Mouse (Mus musculus): Measurements from ENCODE around the gene Zmynd19.

Gene Zmynd19

DNA sequence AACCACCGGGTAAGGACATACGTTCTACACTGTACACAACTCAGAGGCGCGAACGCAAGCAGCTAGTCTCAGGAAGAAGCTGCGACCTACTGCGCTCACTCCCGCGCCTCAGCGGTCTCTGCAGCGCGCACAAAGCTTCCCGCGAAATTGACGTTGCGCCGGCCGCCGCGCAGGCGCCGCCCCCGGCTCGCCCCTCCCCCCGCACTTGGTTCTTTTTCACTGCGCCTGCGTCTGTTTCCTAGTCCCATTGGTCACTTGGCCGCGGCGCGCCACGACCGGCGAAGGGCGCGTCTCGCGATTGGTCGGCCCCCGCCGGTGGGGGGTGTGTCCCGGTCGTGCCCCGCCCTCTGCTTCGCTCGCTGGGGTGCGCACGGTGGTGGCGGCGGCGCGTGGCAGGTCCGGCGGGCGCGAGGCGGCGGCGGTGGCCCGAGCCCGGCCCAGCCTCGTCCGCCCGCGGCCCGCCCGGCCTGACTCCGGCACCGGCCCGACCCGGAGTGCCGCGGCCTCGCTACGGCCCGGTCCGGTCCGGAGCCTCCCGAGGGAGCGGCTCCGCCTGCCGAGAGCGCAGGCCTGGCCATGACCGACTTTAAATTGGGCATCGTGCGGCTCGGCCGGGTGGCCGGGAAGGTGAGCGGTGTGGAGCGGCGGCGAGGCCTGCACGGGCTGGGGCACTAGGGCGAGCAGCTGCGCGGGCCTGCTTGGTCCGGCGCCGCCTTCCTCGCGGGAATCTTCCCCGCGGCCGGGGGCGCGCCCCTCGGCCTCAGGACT is at the start of gene Zmynd19:
TSS of gene Zmynd19 (plus strand) at position 372 of the 768 bp plus-strand sequence.
- peak; percentile 98 for DNase-seq (ENCODE audit: low read depth, low spot score)

DNA sequence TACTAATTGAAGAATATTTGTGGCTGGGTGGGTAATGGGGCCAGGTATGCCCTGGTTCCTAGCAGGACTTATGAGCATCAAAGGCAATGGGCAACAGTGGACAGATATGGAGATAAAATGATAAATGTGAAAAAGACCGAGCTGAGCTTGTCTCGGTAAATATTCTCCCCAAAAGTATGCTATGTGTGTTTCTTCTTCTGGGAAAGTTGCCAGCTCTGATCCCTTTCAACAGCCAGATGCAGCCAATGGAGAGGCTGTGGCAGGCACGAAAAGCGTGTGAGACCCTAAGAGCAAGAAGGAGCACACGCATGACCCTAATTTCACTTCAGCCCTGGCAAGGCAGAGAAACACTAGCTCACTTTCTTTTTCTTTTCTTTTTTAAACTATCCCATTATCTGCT is 48.5 kb upstream of the Zmynd19 start:
- no peak for DNase-seq (ENCODE audit: low read depth, low spot score)

DNA sequence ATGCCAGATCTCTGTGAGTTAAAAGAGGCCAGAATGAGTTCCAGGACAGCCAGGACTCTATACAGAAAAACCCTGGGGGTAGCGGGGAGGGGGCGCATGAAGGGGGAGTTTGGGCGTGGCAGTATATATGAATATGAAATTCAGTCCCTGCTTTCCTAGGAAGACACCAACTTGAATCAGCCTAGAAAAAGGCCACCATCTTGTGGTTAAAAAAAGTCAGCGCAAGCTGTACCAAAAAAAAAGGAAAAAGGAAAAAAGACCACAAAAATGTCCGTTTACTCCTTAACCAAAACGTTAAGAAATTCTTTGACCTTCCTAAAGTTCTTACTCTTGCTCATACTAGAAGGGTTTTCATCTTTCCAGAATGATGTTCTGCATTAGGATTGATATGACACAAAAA is 46.6 kb upstream of the Zmynd19 start:
- DNase-seq (ENCODE audit: low read depth, low spot score), result no peak

DNA sequence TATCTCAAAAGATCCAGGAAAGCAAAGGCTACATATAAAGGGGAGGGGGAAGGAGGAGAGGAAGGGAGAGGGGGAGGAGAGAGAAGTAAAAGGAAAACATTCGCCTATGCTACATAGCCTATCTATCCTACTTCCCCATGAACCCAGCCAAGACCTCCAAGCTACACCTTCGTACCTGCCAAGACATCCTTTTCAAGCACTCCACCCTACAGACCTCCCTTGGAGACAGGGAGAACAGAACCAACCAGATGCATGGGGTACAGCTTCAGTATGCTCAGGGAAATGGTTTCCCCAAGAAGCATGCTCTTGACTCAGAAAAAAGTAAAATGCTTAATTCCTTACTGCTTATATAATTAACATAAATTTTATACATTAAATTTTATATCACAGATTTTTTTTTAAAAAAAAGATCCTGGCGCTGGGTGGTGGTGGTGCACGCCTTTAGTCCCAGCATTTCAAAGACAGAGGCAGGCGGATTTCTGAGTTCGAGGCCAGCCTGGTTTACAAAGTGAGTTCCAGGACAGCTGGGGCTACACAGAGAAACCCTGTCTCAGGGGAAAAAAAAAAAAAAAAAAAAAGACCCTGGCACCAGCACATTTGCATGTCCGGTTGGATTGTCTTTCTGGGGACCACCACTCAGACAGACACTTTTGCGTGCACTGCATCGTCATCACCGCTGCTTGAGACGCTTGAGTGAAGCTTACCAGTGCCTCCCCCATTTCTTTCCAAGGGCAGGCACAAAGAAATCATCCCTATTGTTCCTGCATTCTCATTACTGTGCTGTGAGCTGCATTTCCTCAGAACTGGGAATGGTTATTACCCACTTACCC is 44.6 kb upstream of the Zmynd19 start:
- peak; percentile 55 for DNase-seq (ENCODE audit: low read depth, low spot score)

DNA sequence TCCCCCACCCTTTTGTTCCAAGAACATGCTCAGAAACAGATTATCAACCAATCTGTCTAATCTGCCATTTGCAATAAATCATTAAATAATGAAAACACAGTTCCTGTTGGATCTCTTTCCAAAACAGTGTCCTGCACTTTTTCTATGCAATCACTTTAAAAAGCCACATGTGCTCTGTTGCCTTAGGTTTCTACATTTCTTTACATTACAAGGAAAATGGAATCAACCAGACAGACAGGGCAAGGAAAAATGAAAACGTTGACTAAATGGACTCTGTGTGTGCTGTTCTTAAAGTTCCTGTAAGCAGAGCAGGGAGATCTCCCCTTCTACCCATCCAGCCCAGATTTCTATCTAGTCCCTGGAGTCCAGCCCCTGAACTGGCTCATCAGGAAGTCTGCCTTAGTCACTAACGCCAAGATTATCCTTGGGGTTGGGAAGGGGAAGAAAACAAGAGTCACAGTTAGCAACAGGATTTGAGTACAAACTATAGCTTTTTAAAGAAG is 43.9 kb upstream of the Zmynd19 start:
- no peak for DNase-seq (ENCODE audit: low read depth, low spot score)

DNA sequence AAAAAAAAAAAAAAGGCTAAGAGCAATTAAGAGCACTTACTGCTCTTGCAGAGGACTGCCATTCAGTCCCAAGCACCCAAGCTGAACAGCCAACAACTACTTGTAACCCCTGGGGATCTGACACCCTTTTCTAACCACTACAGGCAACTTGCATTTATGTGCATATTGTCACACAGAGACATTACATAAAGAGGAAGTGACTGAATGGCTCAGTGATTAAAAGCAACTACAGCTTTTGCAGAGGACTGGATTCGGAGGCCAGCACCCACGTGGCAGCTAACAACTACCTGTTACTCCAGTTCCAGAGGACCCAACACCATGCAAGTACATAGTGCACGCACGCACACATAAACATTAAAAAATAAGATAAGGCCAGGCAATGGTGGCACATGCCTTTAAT is 39.1 kb upstream of the Zmynd19 start:
- no peak for DNase-seq (ENCODE audit: low read depth, low spot score)

DNA sequence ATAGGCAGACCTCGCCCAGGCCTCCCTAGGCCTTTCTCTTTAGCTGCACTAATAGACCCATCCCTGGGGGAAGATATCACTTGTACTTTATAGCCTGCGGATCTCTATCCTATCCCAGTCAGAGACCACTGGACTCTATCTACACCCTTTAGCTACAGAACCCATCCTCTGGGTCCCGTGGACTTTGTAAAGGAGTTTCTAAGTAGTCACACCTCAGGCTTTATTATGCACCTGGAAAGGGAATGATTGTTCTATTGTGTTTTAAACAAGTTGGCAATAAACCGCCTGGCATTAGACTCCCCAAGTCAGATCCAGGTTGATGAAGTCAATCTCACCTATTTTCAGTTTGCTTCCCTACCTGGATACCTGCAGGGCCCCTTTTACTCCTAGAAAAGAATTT is 37.4 kb upstream of the Zmynd19 start:
- DNase-seq (ENCODE audit: low read depth, low spot score), result no peak

DNA sequence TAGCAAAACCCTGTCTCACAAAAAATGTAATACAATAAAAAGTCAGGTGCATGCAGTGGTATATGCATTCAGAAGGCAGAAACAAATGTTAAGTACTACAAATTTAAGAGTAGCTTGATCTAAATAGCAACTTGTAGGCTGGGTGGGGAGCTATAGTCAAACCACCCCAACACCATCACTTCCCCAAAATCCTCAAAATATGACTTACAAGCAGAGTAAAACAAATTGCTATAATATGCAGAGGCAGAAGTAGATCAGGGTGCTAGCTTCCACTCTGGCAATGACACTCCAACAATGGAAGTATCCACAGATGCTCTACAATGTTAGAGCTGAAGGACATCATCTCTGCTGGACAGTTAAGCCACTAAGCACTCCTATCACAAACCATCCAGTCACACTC is 37.0 kb upstream of the Zmynd19 start:
- no peak for DNase-seq (ENCODE audit: low read depth, low spot score)

DNA sequence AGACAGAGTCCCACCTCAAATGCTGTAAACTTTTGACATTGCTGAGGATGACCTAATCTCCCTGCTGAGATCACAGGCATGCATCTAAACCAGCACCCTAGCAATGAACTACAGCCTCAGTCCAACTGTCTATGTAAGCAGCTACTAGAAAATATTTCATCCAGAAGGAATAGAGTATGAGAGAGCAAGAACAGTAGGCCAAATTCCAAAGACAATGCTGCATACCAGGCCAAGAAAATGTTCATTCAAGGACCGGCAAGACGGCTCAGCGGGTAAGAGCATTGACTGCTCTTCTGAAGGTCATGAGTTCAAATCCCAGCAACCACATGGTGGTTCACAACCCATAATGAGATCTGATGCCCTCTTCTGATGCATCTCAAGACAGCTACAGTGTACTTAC is 34.8 kb upstream of the Zmynd19 start:
- DNase-seq (ENCODE audit: low read depth, low spot score), result no peak

DNA sequence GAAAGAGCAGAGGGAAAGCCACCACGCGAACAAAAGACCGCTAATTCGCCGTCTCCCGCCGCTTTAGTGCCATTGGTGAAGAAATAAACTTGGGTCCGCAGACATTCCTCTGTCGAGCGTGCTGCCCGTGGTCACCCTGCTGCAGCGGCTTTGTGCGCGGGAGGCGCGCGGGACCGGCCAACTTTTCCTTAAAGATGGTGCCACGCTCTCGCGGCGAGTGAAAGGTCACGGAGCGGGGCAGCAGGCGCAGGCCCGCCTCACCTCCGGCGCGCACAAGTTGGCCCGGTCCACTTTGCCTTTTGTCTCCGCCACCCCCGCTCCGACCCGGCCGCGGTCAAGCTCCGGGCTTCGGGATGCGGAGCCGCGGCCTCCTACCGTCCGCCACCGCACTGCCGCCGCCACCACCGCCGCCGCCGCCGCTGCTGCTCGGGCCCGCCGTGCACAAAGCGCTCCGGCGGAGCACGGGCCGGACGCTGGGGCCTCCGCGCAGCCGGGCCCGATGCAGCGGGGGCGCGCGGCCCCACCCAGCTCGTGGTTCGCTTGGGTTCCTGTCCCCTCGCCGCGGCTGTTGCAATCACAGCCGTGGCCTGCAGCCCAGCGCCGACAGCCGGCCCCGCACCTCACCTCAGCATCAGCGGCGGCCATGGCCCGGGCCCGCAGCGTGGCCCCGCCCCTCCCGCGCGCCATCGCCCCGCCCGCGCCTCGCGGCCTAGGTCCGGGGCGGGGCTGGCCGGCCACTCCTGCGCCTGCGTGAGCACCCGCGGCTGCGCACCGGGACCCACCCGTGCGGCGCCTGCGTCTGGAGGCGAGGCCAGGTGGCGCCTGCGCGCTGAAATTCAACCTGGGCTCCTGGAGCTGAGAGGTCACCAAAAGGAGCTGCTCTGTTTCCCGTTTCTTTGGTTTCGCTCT is 30.4 kb upstream of the Zmynd19 start, which contains the start of gene Ehmt1:
TSS of gene Ehmt1 (minus strand) at position 685 of the 909 bp plus-strand sequence.
- DNase-seq (ENCODE audit: low read depth, low spot score), result peak; percentile 94

DNA sequence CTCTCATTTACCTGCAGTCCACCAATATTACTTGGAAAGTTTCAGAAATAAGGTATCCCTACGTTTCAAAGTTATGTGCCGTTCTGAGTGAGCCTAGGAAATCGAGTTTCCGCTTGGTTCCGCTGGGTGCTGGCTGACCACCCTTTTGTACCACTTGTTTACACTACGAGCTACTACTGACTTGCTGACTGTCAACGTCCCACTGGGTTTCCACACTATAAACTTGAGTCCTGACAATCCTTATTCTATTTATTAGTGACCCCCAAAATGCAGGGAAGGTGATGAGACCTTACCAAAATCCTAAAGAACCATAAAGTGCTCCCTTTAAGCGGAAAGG is 29.8 kb upstream of the Zmynd19 start:
- DNase-seq (ENCODE audit: low read depth, low spot score), result no peak

DNA sequence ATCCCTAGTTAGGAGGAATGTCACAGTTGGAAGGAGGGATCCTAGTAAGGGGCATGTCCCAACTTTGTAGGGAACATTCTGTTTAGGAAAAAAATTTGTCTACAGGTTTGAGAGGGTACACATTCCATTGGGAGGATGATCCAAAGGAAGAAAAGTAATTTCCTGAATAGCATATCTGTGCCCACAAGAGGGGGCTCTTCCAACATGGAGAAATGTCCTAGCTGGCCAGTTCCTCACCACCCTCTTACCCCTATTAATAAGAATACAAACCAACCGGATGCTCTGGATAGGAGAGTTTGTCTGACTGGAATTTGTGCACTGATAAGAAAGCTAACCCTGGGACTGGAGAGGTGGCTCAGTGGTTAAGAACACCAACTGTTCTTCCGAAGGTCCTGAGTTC is 26.0 kb upstream of the Zmynd19 start:
- no peak for DNase-seq (ENCODE audit: low read depth, low spot score)

DNA sequence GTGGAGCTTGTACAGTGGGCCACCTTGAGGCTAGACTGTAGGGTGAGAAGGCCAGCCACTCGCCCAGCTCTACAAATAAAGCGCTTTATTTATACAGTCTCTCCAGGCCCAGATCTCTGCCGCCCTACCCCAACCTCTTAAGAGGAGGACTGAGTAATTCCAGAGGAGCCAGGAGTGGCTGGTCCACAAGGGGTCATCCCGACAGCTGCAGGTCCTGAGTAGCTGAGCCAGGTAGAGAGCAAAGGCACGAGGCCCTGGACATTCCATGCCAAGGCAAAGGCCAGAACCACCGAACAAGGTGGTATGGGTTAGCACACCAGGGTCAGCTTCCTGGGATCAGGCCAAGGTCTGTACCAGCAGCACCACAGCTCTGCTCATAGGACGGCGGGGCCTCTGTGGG is 24.3 kb upstream of the Zmynd19 start:
- DNase-seq (ENCODE audit: low read depth, low spot score), result no peak

DNA sequence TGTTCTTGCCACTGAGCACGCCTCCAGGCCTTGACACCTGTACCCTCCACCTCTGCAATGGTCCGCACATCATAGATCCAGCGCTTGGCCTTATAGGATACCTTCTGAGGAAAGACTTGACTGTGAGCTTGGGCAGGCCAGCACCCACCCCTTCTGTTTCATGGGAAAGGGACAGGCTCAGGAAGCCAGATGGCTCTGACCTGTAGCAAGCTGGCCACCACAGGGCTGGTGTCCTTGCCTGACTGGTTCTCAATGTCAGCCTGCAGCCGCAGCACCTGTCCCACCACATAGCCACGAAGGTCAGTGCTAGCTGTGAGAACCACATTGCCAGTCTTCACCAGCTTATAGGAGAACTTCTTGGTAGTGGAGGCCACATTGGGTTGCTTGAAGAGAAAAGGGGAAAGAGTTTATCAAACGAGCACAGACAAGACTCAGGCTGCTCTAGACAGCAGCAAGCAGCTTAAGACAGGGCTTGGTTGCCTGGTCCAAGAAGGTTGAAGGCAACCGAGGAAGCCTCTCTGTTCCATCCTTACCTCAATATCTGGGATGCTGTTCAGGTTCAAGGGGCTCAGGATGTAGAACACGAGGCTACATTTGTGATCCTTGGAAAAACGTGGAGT is 23.1 kb upstream of the Zmynd19 start:
- no peak for DNase-seq (ENCODE audit: low read depth, low spot score)

DNA sequence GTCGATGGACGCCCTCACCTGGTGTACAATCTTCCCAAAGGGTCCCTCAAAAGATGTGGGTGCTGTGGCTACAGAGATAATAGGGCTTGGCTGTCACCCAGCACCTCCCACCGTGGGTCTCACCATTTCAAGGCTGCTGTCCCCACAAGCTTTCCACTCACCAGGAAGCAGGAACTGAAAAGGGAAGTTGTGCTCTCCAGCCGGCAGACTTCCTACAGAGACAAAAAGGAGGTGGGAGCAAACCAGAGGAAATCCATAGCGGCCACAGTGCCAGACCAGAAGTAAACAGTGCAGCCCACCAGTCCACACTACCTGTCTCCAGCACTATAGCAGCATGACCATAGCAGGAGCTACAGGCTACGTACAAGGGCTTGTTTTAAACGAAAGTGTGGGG is 22.6 kb upstream of the Zmynd19 start:
- DNase-seq (ENCODE audit: low read depth, low spot score), result no peak

DNA sequence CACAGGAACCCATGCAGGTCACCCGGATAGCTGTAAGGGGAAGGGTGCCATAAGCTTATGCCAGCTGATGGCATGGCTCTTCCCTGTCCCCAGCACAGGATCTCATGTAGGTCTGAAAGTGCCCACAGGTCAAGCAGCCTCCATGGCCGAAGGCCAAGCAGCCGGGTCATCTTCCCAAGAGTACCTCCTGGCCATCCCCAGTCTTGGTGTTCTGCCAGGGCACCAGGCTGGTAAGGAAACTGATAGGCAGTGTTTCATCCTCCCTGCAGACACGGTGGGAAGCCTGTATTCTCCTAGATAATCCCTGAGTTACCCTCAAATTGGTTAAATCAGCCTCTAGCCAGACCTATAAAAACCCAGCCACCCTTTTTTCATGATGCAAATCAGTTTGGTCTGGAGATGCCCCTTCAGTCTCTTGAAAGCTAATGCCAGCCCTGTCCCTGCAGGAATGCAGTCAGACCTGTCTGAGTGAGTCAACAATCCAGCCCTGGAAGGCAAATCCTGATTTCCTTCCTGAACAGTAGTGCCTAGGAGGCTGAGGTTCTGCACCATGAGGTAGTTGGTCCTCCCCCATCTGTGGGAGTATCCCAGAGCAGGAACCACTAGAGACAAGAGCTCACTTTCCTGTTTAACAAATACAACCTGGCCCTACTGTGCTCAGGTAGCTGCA is 21.6 kb upstream of the Zmynd19 start:
- no peak for DNase-seq (ENCODE audit: low read depth, low spot score)

DNA sequence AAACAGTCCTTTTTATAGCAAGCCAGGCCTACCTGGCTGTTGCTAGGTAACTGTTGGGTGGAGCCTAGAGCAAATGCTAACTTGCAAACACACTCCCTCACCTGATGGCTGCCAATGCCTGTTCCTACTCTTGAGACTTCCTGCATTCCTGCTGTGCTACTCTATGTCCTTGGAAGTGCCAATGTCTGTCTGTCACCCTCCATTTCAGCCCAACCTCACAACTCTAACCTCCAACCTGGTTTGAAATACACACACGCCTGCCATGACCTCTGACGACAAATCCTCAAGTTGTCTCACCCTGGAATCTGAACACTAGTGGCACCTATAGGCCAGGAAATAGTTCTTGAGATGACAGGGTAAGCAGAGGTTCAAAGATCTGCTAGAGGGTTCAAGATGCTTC is 20.5 kb upstream of the Zmynd19 start:
- DNase-seq (ENCODE audit: low read depth, low spot score), result no peak

DNA sequence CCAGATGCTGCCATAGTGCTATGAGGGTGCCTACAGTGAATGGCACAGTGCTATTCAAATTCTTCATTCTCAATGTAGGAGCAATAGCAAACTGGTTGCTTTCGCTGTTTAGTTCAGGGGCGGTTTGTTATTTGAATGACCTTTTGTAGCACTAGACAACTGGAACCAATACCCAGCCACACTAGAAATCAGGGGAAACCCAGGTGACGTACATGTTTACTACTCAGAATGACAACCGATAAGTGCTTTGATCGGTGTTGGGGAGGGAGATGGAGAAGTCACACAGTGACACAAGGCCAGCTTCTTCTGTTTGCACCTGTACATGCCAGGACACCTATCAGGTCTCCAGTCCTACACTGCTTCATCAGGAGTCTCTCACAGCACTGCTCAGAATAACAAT is 20.0 kb upstream of the Zmynd19 start:
- DNase-seq (ENCODE audit: low read depth, low spot score), result no peak

DNA sequence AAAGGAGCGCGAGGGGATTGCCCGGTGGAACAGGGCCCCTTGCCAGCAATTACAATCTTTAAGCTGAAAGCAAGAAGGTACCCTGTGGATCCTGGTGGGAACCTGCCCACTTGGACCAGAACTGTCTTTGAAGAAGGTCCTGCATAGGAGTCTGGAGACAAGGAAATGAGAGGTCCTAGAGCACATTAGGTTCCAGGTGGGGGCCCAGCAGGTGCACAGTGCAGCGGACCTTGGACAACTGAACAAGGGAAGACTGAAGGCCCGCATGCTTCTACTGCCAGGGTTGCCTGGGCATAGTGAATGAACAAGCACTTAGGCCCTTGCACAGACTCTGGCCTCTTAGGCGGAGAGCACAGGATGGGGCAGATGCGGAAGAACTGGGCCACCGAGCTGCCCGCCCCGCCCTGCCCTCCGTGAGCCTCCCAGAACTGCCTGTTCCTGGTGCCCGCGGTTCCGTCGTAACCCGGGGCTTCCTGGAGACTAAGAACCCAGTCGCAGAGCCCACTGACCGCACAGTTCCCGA is 15.1 kb upstream of the Zmynd19 start:
- DNase-seq (ENCODE audit: low read depth, low spot score), result peak; percentile 14

DNA sequence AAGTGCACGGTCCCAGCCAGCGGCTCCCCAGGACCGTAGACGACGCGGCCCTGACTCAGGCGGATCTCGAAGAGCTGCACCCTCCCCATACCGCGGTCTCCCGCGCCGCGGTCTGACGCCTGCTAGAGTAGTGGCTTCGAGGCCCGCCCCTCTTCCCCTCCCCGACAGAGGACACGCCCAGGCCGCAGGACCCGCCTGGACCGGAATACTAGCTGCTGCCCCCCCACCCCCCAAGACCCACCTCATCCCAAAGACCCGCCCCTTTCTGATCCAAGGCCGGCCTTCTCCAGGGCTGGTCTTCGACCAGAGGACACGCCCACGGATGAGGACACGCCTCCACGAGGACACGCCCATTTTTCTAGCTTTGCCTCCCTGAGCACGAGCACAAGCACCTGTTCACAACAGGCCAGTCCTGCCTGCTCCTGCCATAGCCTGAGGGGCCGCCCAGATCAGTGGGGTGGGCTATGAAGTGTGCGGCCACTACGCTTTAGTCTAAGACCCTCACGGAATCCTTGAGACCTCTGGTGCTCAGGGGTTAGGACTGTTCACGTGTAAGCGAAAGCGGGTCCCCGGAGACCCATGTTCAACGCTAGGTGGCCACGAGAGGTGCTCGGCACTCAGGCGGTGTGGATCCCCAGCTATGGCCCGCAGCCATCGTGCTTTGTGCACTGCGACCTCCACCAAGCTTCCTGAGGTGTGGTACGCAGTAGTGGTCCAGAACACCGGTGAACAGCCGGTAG is 14.4 kb upstream of the Zmynd19 start, which contains the start of gene Arrdc1:
TSS of gene Arrdc1 (minus strand) at position 196 of the 740 bp plus-strand sequence.
- DNase-seq (ENCODE audit: low read depth, low spot score), result peak; percentile 96
